Mouse (Mus musculus) layer of hippocampus, postnatal 25 days (tissue): Measurements from ENCODE around the gene Pm20d2. TPM values are rescaled to one million over a fixed set of nuclear protein-coding genes. Genes with fewer than 3 reads are reported as not detected.

ENCODE experiments used
- DNase-seq, 2 experiments: peaks; one replicate each; pipeline ENCODE4 v3.0.0; 2022; ENCODE audit warnings: mixed read lengths in 2 of 2, low spot score in 1 of 2; ENCODE audit errors: extremely low spot score in 1 of 2
- total RNA-seq, 2 experiments: library from RNA; stranded (reverse); gene quantifications; 2 replicates each; pipeline ENCODE4 v1.2.3; 2021

Pm20d2 gene
- total RNA-seq, 2 experiments from 2014 or later = 9.4 to 13.4 TPM

DNA sequence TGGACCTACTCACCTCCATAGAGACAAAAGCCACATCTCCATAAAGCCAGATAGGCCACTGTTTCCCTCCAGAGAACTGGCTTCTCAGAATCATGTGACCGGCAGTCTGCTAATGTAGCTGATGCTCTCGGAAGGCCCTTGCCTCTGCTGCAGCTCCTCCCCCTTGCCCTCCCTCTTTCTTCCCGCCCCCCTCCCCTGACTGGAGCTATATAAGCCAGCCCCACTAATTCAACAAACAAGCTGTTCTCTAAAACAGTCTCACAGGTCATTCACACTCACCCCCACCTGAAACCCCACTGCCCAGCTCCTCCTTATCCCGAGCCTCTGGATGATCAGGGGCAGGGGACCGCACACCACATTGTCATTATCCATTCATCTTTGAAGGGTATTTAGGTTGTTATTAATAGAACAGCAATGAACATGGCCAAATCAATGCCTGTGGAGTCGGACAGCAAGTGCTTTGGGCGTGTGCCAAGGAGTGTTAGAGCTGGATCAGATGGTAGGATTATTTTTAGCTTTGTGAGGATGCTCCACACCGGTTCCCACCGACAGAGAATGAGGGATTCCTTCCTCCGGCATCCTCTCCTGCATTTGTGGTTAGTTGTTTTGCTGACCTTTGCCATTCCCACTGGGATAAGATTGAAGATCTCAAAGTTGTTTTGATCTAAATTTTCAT, 64.0 kb downstream of the Pm20d2 start:
- no peak for DNase-seq

DNA sequence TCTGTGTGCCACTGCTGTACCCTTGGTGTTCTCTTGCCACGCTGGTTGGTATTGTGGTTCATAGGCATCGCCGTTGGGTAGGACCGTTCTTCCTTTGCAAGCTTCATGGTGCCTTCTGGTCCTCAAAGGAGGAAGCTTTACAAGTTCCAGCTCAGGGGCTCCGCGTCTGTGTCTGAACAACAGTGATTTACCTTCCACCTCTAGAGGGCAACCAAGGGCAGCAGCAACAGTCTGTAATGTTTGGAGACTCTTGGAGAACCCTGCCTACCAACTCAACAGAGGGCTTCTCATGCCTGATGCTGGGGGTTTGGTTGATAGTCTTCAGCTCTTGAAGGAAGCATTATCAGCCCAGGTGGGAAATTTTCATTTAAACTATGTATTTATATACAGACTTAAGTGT, 65.0 kb downstream of the Pm20d2 start:
- DNase-seq = peak in 1 of 2 experiments; percentile 45

Other genes with a start within 250 kb of the Pm20d2 start
- gene Ankrd6, start 238.9 kb downstream of the Pm20d2 start, total RNA-seq = 10 to 100 TPM; 34.8 to 35.6 TPM
- 10 to 100 TPM; 58.9 to 60.5 TPM for gene Rragd, start 206.7 kb downstream of the Pm20d2 start, total RNA-seq
- gene Ube2j1, start 158.3 kb downstream of the Pm20d2 start, total RNA-seq = 100 to 1,000 TPM in 1 of 2 experiments, 10 to 100 TPM in 1; 97.2 to 101 TPM
- gene Gabrr2, start 126.7 kb downstream of the Pm20d2 start, total RNA-seq = under 1 TPM; 0.39 to 0.52 TPM
- gene Gabrr1, start 57.2 kb downstream of the Pm20d2 start, total RNA-seq = under 1 TPM in 1 of 2 experiments, not detected in 1; 0.20 TPM
- 10 to 100 TPM; 24.3 to 31.9 TPM for gene Srsf12, start 19.3 kb upstream of the Pm20d2 start, total RNA-seq
- 100 to 1,000 TPM; 129 to 137 TPM for gene Pnrc1, start 100.4 kb upstream of the Pm20d2 start, total RNA-seq
- 10 to 100 TPM; 25.3 to 27.2 TPM for gene Rngtt, start 120.6 kb upstream of the Pm20d2 start, total RNA-seq